In genomic region chr10:75881578-75882432, GRCm38 (mm10) we compare ENCODE assay signal across 9 mouse cellular contexts. TPM values are rescaled to one million over a fixed set of nuclear protein-coding genes. Genes with fewer than 3 reads are reported as not detected.
A peak's percentile ranks its signal among the peaks of the same experiment; 100 is the strongest.
DNase-seq lines count a peak whose midpoint lies in the region; ATAC-seq lines count a peak whose summit lies in the region.
"Had no signal": no experiment of that assay in that cellular context is flagged by ENCODE, and none has a peak within 500 bp of the region (broad histone marks: within the 10 kb centered on the region; RNA-seq: fewer than 3 reads in every experiment).

No protein-coding gene starts in this region.

- H3K36me3 ChIP-seq in hindbrain, embryonic 13.5 days: no peaks in the 10 kb centered on the region
- H3K36me3 ChIP-seq in limb, embryonic 11.5 days (ENCODE audit: control insufficient read depth, insufficient read depth, low read length): no peaks in the 10 kb centered on the region

- no peaks in the 10 kb centered on the region for H3K27me3 ChIP-seq in hindbrain, embryonic 13.5 days
- no peaks in the 10 kb centered on the region for H3K27me3 ChIP-seq in limb, embryonic 11.5 days (ENCODE audit: control insufficient read depth, insufficient read depth, low read length)

- ATAC-seq in hindbrain, embryonic 13.5 days (ENCODE audit: low FRiP score): no peak
- ATAC-seq in limb, embryonic 11.5 days (ENCODE audit: insufficient number of reproducible peaks, low FRiP score, low TSS enrichment, low read depth): no peak; the same call in 1 of the 2 replicates

- H3K27ac ChIP-seq in hindbrain, embryonic 13.5 days: peak overlapping the region; percentile 67
- H3K27ac ChIP-seq in limb, embryonic 11.5 days (replicated peaks; ENCODE audit: low read depth, low read length): peak overlapping the region; percentile 70

- peak; percentile 21 for DNase-seq in ovary, postnatal 36 days (ENCODE audit: low spot score)
- no peak for DNase-seq in ovary, adult 18-20 months (ENCODE audit: low spot score)
- no peak for DNase-seq in limb, embryonic 11.5 days (ENCODE audit: low spot score)
- DNase-seq in yolk sac, embryonic 10.5 days (ENCODE audit: low spot score): peak; percentile 88
- no peak for DNase-seq in lung, postnatal 4 days
- DNase-seq in MN1 (ENCODE audit: low spot score): no peak
- DNase-seq in layer of hippocampus, postnatal 36 days: no peak

- H3K4me2 ChIP-seq in hindbrain, embryonic 13.5 days: peak overlapping the region; percentile 8; the same call in 1 of the 2 replicates
- H3K4me2 ChIP-seq in limb, embryonic 11.5 days (ENCODE audit: low read depth, severe bottlenecking): 0 out of 2 replicates have a peak overlapping the region, but pooled peaks have one; percentile 22

- H3K9me3 ChIP-seq in hindbrain, embryonic 13.5 days: no peaks in the 10 kb centered on the region
- H3K9me3 ChIP-seq in limb, embryonic 11.5 days (ENCODE audit: control insufficient read depth, low read length): no peaks in the 10 kb centered on the region

- WGBS in hindbrain, embryonic 13.5 days: 14% methylated on average over 20 of the region's 20 CpGs
- 16% methylated on average over 20 of the region's 20 CpGs for WGBS in limb, embryonic 11.5 days

- peaks cover 16% of the 10 kb centered on the region for H3K4me1 ChIP-seq in hindbrain, embryonic 13.5 days (replicated peaks)
- H3K4me1 ChIP-seq in limb, embryonic 11.5 days (ENCODE audit: control insufficient read depth, insufficient read depth, low read length): peaks cover 14% of the 10 kb centered on the region

- no peak overlapping the region for H3K9ac ChIP-seq in hindbrain, embryonic 13.5 days
- H3K9ac ChIP-seq in limb, embryonic 11.5 days (ENCODE audit: low read length): no peak overlapping the region

- H3K4me3 ChIP-seq in hindbrain, embryonic 13.5 days: no peak overlapping the region
- H3K4me3 ChIP-seq in limb, embryonic 11.5 days (ENCODE audit: low read depth, low read length): no peak overlapping the region

RNA-seq across cellular contexts. Expression of gene Derl3, which starts 11.4 kb away (rescaled TPM):
- 1.7 and 1.8 TPM in 2 replicates for polyA plus RNA-seq in hindbrain, embryonic 13.5 days (2015; fragmentation: Nextera tagmentation; extraction: Ambion mirVana)
- 3.8 and 3.9 TPM in 2 replicates for polyA plus RNA-seq in limb, embryonic 11.5 days (2014; fragmentation: Nextera tagmentation; extraction: Ambion mirVana)
- 1 to 10 TPM; 4.7 to 9.1 TPM for total RNA-seq in layer of hippocampus, postnatal 36 days (2021)
- total RNA-seq: common myeloid progenitor, adult 5-6 weeks had no signal

RNA-seq across cellular contexts. Expression of gene Mif, which starts 21.8 kb away (rescaled TPM):
- 1,531 and 1,576 TPM in 2 replicates for polyA plus RNA-seq in hindbrain, embryonic 13.5 days (2015; fragmentation: Nextera tagmentation; extraction: Ambion mirVana)
- polyA plus RNA-seq in limb, embryonic 11.5 days (2014; fragmentation: Nextera tagmentation; extraction: Ambion mirVana): 2,626 and 2,699 TPM in 2 replicates
- 100 to 1,000 TPM; 432 to 467 TPM for total RNA-seq in layer of hippocampus, postnatal 36 days (2021)

RNA-seq across cellular contexts. Expression of gene Smarcb1, which starts 39.6 kb away (rescaled TPM):
- polyA plus RNA-seq in hindbrain, embryonic 13.5 days (2015; fragmentation: Nextera tagmentation; extraction: Ambion mirVana): 302 and 313 TPM in 2 replicates
- polyA plus RNA-seq in limb, embryonic 11.5 days (2014; fragmentation: Nextera tagmentation; extraction: Ambion mirVana): 260 and 263 TPM in 2 replicates
- total RNA-seq in layer of hippocampus, postnatal 36 days (2021): 10 to 100 TPM; 81.4 to 86.0 TPM

RNA-seq across cellular contexts. Expression of gene Gstt2, which starts 44.6 kb away (rescaled TPM):
- polyA plus RNA-seq in hindbrain, embryonic 13.5 days (2015; fragmentation: Nextera tagmentation; extraction: Ambion mirVana): 6.9 and 7.1 TPM in 2 replicates
- polyA plus RNA-seq in limb, embryonic 11.5 days (2014; fragmentation: Nextera tagmentation; extraction: Ambion mirVana): 7.8 and 9.5 TPM in 2 replicates
- 1 to 10 TPM; 2.5 to 3.4 TPM for total RNA-seq in layer of hippocampus, postnatal 36 days (2021)

RNA-seq across cellular contexts. Expression of gene Chchd10, which starts 51.1 kb away (rescaled TPM):
- 37.0 and 37.8 TPM in 2 replicates for polyA plus RNA-seq in hindbrain, embryonic 13.5 days (2015; fragmentation: Nextera tagmentation; extraction: Ambion mirVana)
- 4.5 and 6.2 TPM in 2 replicates for polyA plus RNA-seq in limb, embryonic 11.5 days (2014; fragmentation: Nextera tagmentation; extraction: Ambion mirVana)
- 100 to 1,000 TPM; 339 TPM for total RNA-seq in layer of hippocampus, postnatal 36 days (2021)

Comparison
In these comparisons a context has a peak if more than half of its experiments do, and no peak if none do; other contexts are left out.
1. DNase-seq: peak in ovary, postnatal 36 days (single experiment) and yolk sac, embryonic 10.5 days (single experiment); none in ovary, adult 18-20 months (single experiment), limb, embryonic 11.5 days (single experiment), lung, postnatal 4 days (0 of 2), MN1 (single experiment) and layer of hippocampus, postnatal 36 days (0 of 2).